Mouse (Mus musculus): ENCODE measurements around the gene Lsm11. TPM values are rescaled to one million over a fixed set of nuclear protein-coding genes. Genes with fewer than 3 reads are reported as not detected.

Lsm11 gene
- total RNA-seq (2021): 10.4 and 12.8 TPM in 2 replicates
- long read RNA-seq, full-length matches to known transcripts: 7 of 9 reads
- long read RNA-seq, partial matches to known transcripts: 0 of 9 reads
- long read RNA-seq, other reads (novel, unspliced or antisense): 2 of 9 reads

GRCm38 (mm10) chr11:45944643-45945156 lies at the start of gene Lsm11:
Gene Lsm11, minus strand, starts transcription at chr11:45944935.
- DNase-seq: peak; percentile 99

- no peak for DNase-seq
These were observed 47.4 kb upstream of the Lsm11 start for GRCm38 (mm10) chr11:45992087-45992486.

DNA sequence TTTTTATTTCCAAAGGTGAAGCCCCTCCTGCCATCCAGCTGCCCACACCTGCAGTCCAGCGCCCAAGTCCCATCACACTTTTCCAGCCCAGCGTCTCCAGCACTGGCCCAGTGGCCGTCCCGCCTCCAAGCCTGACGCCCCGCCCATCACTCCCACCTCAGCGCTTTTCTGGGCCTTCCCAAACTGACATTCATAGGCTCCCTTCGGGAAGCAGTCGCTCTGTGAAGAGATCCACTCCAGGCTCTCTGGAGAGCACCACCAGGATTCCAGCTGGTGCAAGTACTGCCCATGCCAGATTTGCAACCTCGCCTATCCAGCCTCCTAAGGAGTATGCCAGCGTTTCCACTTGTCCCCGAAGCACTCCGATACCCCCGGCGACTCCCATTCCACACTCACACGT lies 46.9 kb upstream of the Lsm11 start:
- DNase-seq: peak; percentile 34

DNA sequence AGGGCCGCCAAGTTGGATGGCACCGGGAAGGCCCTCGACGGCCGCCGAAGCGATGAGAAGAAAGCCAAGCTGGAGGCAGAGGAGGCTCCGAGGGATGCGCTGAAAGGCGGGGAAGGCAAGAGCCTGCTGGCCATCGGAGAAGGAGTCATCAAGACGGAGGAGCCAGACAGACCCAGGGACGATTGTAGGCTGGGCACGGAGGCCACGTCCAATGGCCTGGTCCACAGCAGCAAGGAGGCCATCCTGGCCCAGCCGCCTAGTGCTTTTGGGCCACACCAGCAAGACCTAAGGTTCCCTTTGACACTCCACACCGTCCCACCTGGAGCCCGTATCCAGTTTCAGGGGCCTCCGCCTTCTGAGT lies 36.1 kb upstream of the Lsm11 start:
- no peak for DNase-seq

DNA sequence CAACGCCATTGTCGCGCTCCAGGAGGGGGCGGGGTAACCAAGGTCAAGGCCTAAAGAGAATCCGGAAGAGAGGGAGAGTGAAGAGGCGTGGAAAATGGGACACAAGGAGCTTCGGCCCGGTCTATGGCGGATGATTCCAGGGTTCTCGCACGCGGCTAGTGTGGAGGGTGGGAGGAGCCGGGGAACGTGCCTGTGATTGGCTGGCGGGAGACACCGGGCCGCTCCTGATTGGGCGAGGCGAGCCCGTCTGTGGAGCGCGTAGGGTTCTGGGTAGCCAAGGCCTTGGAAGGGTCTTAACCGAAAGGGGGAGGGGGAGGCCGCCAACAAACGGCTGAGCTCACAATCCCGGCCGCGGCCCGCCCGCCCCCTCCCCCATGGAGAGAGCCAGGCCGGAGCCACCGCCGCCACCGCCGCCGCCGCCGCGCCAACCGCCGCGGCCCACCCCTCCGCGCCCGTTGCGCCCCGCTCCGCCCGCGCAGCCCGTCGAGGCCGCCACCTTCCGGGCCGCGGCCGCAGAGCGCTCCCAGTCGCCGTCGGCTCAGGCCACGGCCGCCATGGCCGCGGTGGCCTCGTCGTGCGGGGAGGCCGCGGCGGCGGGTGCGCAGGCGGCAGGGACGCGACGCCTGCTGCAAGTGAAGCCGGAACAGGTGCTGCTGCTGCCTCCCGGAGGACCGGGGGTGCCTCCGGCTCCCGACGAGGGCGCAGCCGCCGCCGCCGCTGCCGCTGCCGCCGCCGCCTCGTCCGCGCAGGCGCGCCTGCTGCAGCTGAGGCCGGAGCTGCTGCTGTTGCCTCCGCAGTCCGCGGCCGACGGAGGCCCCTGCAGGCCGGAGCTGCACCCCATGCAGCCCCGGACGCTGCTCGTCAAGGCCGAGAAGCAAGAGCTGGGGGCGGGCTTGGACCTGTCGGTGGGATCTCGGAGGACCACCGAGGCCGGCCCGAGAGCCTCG lies 35.5 kb upstream of the Lsm11 start, which contains the start of gene Sox30:
Gene Sox30 (plus strand): TSS at position 365 of the 947 bp plus-strand sequence.
- DNase-seq: peak; percentile 56

DNA sequence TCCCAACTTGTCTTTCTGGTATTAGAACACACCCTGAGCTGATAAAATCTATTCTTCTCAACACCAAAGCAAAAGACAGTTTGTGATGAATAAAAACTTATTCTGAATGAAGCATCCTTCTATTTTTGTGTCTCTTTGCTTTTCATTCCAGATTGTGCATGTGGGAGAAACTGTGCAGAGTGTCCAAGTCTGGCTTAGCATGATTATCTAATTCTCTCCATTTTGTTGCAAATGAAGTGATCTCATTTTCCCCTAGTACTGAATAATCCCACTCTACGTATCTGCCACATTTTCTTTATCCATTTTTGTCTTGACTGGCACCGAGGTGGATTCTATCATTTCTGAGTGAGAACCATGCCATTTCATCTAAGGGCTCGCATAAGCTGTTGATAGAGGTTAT lies 31.3 kb upstream of the Lsm11 start:
- no peak for DNase-seq

- DNase-seq: no peak
These were observed 29.7 kb upstream of the Lsm11 start for GRCm38 (mm10) chr11:45974466-45974865.

GRCm38 (mm10) chr11:45973635-45974034 lies 28.9 kb upstream of the Lsm11 start:
- no peak for DNase-seq

- DNase-seq: no peak
These were observed 23.7 kb upstream of the Lsm11 start for GRCm38 (mm10) chr11:45968466-45968865.

GRCm38 (mm10) chr11:45966896-45967295 lies 22.2 kb upstream of the Lsm11 start:
- no peak for DNase-seq

DNA sequence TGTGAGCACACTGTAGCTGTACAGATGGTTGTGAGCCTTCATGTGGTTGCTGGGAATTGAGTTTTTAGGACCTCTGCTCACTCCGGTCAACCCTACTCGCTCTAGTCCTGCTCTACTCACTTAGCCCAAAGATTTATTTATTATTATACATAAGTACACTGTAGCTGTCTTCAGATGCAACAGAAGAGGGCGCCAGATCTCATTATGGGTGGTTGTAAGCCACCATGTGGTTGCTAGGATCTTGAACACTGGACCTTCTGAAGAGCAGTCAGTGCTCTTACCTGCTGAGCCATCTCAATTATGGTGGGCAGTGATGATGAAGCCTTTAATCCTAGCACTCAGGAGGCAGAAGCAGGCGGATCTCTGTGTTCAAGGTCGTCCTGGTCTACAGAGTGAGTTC lies 15.3 kb upstream of the Lsm11 start:
- no peak for DNase-seq

DNA sequence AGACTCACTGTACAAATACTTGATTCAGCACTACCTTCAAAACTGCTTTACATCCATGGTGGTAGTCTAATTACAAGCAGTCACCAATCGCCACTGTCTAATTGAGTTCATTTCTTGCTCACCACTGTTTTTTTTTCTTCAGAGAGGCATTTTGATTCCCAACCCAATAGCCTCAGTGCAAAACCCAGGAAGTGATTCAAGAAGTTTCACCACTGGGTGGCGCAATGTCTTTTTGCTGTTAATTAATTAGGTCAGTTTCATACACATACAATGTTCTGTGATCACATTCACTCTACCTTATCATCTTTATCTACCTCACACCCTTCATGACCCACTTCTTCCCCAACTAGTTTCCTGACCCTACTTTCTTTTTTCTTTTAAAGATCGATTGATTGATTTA lies 14.9 kb upstream of the Lsm11 start:
- DNase-seq: peak; percentile 31

- peak; percentile 89 for DNase-seq
These were observed 10.4 kb upstream of the Lsm11 start, which contains the start of gene Thg1l for GRCm38 (mm10) chr11:45955127-45955627. Gene Thg1l, minus strand, starts transcription at chr11:45955494.

DNA sequence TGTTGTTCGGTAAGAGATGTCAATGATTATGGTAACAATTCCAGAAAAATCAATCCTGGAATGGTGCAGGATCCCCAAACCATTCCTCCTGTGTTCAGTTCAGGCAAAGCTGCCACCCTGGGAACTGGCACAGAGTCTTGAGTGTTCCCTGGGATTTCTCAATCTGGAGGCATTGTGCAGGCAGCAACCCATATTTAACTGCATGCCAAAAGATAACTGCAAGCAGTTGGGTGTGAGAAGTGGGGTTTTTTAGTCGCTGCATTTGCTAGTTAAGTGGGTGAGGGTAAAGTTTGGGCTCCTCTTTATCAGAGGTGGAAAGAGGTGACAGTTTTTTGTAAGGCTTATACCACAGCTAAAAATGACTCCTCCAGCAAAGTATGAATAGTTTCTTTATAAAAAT lies 2.8 kb upstream of the Lsm11 start:
- DNase-seq: no peak

GRCm38 (mm10) chr11:45946796-45947195 lies 2.1 kb upstream of the Lsm11 start:
- no peak for DNase-seq

- peak; percentile 43 for DNase-seq
These were observed 668 bp downstream of the Lsm11 start for GRCm38 (mm10) chr11:45943891-45944642.

DNA sequence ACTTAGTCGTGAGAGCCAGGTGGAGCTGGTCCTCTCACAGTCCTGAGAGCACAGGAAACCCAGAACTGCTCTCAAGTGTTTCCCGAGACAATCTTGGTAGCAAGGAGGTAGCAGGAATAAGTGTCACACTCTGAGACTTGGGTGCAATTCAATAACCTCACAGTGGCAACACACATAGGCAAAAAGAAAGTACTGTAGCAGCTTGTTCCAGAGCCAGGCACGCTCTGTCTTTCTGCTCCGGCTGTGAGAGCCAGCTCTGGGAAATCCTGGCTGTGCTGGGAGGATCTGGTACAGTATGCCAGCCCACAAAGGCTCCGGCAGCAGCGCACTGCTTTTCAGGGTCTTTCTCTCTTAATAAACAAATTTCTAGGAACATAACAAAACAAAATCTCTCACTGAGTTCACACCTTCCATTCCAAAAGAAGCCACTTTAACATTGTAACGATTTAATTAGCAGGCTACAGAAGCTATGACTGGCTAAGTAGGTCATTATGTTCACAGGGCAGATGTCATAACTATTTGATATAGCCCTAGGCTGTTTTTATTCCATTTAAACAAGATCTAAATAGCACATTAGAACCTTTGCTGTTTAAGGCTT lies 1.5 kb downstream of the Lsm11 start:
- DNase-seq: peak; percentile 48

DNA sequence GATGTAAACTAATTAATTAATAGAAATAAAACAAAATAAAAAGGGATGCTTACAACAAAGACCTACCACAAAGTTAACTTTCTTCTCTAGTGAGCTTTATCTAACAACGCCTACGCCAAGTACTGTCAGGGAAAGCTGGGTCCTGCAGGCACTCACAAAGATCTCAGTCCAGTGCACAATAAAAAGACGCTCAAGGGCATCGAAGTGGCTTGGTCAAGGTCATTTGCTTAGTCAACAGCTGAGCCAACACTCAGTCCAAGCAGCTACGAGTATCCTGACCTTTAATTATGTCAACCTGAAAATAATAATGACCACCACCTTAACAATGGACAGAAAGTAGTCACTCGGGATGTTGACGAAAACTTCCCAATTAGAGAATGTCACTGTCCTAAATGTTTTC lies 2.5 kb downstream of the Lsm11 start:
- peak; percentile 38 for DNase-seq

DNA sequence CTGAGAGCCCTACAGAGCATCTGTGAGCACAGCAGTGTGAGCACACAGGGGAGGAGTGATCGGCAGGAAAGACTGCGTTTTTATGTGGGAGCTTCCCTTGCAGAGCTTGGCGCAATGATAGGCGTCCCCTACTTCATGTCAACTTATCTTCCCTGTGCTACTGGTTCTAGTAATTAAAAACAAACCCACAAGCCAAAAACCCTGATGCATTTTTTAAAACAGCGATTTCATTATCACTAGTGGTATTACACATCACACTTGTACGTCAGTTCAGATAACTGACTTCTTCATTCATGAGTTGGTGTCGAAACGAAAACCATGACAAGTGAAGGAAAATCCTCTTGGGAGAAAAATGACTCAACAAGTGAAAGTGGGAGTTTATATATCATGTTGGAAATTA lies 5.8 kb downstream of the Lsm11 start:
- no peak for DNase-seq

DNA sequence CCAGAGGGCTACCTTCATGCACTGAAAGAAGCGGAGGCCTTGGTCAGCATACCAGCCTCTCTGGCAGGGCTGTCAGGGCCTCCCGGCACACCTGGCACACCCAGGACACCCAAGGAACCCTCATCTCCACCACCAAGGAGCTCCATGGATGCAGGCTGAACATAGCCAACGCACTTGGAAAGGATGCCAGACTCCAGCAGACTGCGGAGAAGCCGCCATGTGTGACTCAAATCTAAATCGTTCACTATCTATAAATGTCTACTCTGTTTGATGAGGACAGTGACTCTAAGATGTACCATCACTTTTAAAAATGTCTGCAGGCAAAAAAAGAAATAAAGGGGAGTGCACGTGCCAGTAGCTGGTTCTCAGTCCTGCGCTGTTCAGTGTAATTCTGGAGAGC lies 7.3 kb downstream of the Lsm11 start:
- no peak for DNase-seq

- no peak for DNase-seq
These were observed 12.0 kb downstream of the Lsm11 start for GRCm38 (mm10) chr11:45932771-45933170.

DNA sequence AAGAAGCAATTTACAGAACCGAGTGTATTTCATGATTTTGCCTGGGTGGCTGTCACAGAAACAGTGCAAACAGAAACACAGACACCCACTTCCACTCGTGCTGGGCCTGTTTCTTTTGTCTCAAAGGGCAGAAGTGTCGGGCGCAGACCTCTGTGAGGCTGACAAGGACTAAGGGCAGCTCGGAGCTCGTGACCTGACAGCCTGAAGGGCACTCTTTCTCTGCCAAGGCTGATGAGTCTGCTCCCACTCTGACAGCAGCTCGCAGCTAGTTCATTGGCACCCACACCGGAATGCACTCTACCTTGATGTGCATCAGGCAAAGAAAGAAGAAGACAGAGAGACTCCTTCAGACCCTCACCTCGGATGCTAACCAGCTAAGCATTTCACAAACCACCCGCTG lies 15.2 kb downstream of the Lsm11 start:
- DNase-seq: no peak

Data from adrenal gland, postnatal 25 days (tissue).